Mouse (Mus musculus) MEL (cell line): ENCODE results near the gene B3galt6.

Source experiments
- CTCF ChIP-seq, 3 experiments: IDR thresholded peaks in 2 of 3; conservative IDR thresholded peaks in 1 of 3; 2 replicates each; pipeline ENCODE4 v1.5.1; 2011 to 2012; ENCODE audit warnings: low read length in 3 of 3, low read depth in 2 of 3, mild to moderate bottlenecking in 2 of 3, improper control_type of control experiment in 1 of 3, inconsistent platforms in 1 of 3, mixed read lengths in 1 of 3, moderate library complexity in 1 of 3; ENCODE audit not compliant: control insufficient read depth in 1 of 3, insufficient read depth in 1 of 3, poor library complexity in 1 of 3, severe bottlenecking in 1 of 3
- POLR2A ChIP-seq, 2 experiments: IDR thresholded peaks; 2 replicates each; pipeline ENCODE4 v1.6.1; 2011 to 2012; ENCODE audit warnings: low read length in 2 of 2, mild to moderate bottlenecking in 2 of 2, control low read depth in 1 of 2, improper control_type of control experiment in 1 of 2, low read depth in 1 of 2, moderate library complexity in 1 of 2; ENCODE audit not compliant: control insufficient read depth in 1 of 2, insufficient read depth in 1 of 2, poor library complexity in 1 of 2
- RAD21 ChIP-seq: IDR thresholded peaks from 2 replicates; pipeline ENCODE4 v1.6.1; 2011; ENCODE audit warnings: mild to moderate bottlenecking, low read depth, low read length, improper control_type of control experiment
- TCF12 ChIP-seq: IDR thresholded peaks from 2 replicates; pipeline ENCODE4 v1.6.1; 2014; ENCODE audit warnings: low read depth, mild to moderate bottlenecking, inconsistent platforms, low read length, improper control_type of control experiment, moderate library complexity

- no peak for TF ChIP-seq CTCF (IDR thresholded peaks at IDR 0.05 in 2 of 3, conservative IDR thresholded peaks at IDR 0.05 in 1 of 3; ENCODE audit: control insufficient read depth in 1 of 3, insufficient read depth in 1 of 3, low read depth in 2 of 3, low read length in 3 of 3, poor library complexity in 1 of 3, severe bottlenecking in 1 of 3)
- no peak for TF ChIP-seq RAD21
- no peak for TF ChIP-seq POLR2A (IDR thresholded peaks at IDR 0.05; ENCODE audit: control insufficient read depth in 1 of 2, insufficient read depth in 1 of 2, low read depth in 1 of 2, low read length in 2 of 2, poor library complexity in 1 of 2)
- TF ChIP-seq TCF12: no peak
These were observed 21.2 kb upstream of the B3galt6 start, which contains the start of gene Tnfrsf4 for GRCm38 (mm10) chr4:156013637-156014036.
